Mouse (Mus musculus) adrenal gland, postnatal 10 days (tissue): ENCODE data around the gene Ttc5. TPM values are rescaled to one million over a fixed set of nuclear protein-coding genes. Genes with fewer than 3 reads are reported as not detected.
"Not testable (repeated sequence)": the region's sequence is repeated elsewhere in the genome, so short reads cannot be mapped to it uniquely, and the experiment has no call there.

ENCODE experiments used
- DNase-seq: peaks from one replicate; pipeline ENCODE4 v3.0.0; 2021; ENCODE audit warnings: mixed read lengths
- long read RNA-seq, 2 experiments: library from polyadenylated mRNA; stranded (forward); transcript quantifications; one replicate each; pipeline ENCODE4 v2.0.0; 2021
- total RNA-seq, 2 experiments: library from RNA; stranded (reverse); gene quantifications; 2 replicates each; pipeline ENCODE4 v1.2.3; 2021

Gene Ttc5
- 10 to 100 TPM; 36.4 to 47.9 TPM for total RNA-seq
- long read RNA-seq, experiment 1, transcript Ttc5-201 (10 exons, 1,842 nt), result major isoform, 87 of 104 reads
- long read RNA-seq, experiment 1, partial matches to known transcripts, result 3 of 104 reads
- long read RNA-seq, experiment 1, other reads (novel, unspliced or antisense), result 11 of 104 reads
- long read RNA-seq, experiment 2, transcript Ttc5-201 (10 exons, 1,842 nt), result major isoform, 54 of 68 reads
- long read RNA-seq, experiment 2, partial matches to known transcripts, result 4 of 68 reads
- long read RNA-seq, experiment 2, other reads (novel, unspliced or antisense), result 8 of 68 reads

GRCm38 (mm10) chr14:50785251-50785637 is at the start of gene Ttc5:
Gene Ttc5, minus strand, starts transcription at chr14:50785519.
- peak; percentile 96 for DNase-seq

DNA sequence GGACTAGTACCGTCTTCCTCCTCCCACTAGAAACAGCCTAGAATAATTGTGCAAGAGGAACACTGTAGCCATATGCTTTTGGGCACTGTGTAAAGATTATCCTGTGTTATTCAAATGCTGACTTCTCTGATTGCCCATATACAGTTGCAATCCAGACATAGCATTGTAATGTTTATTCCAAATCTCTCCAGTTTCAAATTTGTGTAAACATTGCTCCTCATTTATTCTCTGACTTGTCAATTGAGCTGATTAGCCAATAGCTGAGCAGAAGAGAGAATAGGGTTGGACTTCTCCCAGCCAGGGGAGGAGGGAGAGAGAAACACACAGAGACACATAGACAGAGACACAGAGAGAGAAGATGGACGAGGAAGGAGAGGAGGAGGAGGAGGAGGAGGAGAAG is 49.1 kb upstream of the Ttc5 start:
- DNase-seq, result no peak

GRCm38 (mm10) chr14:50833964-50834363 is 48.6 kb upstream of the Ttc5 start:
- peak; percentile 10 for DNase-seq

DNA sequence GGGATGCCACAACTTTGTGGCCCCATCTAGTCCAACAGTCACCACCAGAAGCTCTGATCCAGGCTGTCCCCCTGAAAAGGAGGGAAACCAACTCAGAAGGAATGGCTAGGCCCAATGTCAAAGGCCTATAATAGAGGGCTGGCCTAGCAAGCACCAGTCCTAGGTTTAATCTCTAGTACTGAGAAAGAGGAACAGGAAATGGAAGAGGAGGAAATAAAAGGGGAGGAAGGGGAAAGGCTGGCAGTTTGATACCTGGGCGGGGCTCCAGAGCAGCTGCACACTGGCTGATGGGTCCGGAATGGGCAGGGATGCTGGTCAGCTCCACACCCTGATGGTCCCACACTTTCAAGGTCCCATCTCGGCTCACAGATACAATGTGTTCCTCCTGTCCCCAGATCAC is 44.6 kb upstream of the Ttc5 start:
- DNase-seq, result no peak

DNA sequence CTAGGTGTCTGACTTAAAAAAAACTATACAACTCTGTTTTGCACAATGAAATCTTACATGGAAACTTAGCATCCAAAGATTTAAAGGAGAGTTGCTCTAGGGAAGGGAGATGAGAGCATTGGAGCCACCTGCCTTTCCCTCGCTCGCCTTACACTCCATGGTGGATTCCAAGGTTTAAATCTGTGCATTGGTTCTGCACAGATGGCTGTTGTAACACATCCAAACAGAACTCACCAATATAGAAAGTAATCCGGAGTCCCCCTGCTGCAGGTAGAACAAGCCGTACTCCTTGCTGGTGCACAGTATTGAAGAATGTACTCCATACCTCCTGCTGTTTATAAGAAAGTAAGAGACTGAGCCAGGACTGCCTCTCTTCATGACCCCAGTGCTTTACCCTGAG is 41.3 kb upstream of the Ttc5 start:
- no peak for DNase-seq

GRCm38 (mm10) chr14:50824219-50824618 is 38.9 kb upstream of the Ttc5 start:
- DNase-seq, result no peak

DNA sequence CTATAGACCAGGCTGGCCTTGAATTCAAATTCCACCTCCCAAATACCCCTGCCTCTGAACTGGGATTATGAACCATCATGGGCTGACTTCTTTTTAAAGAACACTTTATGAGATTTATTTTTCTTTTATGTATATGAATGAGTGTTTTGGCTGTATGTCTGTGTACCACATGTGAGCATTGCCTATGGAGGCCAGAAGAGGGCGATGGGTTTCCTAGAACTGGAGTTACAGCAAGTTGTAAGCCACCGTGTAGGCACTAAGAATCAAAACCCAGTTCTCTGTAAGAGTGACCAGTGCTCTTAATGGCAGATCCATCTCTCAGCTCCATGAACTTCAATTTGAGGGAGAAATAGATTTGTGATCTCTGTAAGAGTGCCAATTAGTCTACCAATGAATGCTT is 37.9 kb upstream of the Ttc5 start:
- DNase-seq, result no peak

DNA sequence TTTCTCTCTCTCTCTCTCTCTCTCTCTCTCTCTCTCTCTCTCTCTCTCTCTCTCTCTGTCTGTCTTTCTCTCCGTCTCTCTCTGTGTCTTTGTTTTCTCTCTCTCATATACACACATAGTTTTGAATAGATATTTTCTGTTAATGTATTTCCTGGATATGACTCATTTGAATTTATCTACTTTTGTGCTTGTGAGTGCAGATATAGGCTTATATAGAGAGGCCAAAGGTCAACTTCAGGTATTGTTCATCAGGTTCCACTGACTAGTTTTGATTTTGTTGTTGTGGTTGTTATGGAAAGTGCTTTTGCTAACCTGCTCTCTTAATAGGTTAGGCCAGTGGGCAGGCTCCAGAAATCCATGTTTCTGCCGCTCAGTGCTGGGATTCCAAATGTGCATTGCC is 27.7 kb upstream of the Ttc5 start:
- DNase-seq, result no peak

DNA sequence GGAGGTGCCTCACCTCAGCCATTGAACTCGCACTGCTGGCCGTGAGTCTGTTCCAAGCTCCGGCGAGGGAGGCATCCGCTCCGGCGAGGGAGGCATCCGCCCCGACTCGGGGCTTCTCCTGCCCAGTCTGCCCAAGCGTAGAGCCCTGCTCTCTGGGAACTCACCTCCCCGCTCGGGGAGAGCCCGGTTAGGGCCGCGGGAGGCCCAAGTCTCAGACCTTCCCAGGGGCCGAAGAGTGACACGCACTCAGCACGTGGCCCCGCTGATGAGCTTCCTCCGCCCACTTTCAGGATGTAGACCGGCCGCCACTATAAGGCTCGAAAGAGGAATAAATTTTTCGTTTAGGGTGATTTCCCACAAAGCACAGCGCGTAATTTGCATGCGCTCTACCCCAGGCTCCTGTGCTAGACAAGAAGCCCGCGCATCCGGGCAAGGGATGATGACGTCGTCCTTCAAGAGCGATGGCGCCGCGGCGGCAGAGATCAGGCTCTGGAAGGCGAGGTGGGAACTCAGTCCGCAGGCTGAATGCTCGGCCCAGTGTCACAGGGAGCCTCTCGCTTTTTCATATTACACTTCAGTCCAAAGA is 22.3 kb upstream of the Ttc5 start, which contains the start of the genes Ccnb1ip1 and Parp2:
Gene Ccnb1ip1 (minus strand): TSS at position 246 of the 586 bp plus-strand sequence.
Gene Parp2 (plus strand): TSS at position 355 of the 586 bp plus-strand sequence.
- peak; percentile 98 for DNase-seq

DNA sequence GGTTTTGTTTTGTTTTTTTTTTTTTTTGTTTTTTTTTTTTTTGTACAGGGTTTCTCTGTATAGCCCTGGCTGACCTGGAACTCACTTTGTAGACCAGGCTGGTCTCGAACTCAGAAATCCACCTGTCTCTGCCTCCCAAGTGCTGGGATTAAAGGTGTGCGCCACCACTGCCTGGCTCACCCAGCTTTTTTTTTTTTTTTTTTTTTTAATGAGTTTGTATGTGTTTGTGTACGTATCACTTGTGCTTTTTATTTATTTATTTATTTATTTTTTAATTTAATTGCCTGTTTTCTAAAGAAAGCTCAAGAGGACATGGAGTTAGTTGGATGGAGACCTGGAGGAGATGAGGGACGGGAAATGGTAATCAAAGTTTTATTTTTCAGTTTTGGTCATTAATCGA is 21.1 kb upstream of the Ttc5 start:
- DNase-seq, result not testable (repeated sequence)

DNA sequence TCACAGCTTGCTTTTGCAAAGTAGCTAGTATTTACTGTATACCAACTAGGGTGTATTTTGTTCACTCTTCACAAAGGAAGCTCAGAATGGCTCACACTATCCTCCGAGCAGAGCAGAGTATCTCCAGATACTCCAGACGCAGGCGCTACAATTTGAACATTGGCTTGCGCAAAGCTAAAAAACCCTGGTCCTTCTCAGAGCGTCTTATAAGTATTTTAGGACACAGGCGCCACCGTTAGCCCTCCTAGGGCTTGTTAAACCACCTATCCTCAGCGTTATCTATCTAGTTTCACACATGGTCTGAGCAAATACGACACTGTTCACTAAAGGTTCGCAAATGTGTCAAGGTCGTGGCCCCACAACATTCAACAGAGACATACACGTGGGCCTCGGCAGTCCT is 19.4 kb upstream of the Ttc5 start:
- no peak for DNase-seq

DNA sequence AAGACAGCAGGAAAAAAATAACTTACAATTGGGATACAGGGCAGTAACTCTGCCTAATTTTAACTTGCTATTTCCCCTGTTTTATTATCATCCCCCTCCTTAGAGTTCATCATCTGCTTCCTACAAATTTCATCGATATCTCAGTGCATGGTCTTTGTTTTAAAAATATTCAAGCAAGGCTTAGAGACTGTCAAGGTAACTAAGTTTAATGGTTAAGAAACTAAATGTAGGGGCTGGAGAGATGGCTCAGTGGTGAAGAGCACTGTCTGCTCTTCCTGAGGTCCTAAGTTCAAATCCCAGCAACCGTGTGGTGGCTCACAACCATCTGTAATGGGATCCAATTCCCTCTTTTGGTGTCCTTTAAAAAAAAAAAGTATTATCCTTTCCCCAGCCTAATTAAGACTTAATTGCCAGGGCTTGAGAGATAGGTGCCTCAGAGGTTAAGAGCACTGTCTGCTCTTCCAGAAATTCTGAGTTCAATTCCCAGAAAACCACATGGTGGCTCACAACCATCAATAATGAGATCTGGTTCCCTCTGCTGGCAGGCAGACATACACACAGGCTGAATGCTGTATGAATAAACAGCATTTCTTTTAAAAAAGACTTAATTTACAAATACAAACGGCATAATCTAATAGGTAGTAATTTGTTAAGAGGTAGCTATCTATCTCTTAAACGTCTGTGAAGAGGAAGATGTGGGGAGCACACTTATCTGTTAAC is 17.7 kb upstream of the Ttc5 start:
- peak; percentile 8 for DNase-seq

- no peak for DNase-seq
Measured at GRCm38 (mm10) chr14:50802441-50802840, 17.1 kb upstream of the Ttc5 start.

DNA sequence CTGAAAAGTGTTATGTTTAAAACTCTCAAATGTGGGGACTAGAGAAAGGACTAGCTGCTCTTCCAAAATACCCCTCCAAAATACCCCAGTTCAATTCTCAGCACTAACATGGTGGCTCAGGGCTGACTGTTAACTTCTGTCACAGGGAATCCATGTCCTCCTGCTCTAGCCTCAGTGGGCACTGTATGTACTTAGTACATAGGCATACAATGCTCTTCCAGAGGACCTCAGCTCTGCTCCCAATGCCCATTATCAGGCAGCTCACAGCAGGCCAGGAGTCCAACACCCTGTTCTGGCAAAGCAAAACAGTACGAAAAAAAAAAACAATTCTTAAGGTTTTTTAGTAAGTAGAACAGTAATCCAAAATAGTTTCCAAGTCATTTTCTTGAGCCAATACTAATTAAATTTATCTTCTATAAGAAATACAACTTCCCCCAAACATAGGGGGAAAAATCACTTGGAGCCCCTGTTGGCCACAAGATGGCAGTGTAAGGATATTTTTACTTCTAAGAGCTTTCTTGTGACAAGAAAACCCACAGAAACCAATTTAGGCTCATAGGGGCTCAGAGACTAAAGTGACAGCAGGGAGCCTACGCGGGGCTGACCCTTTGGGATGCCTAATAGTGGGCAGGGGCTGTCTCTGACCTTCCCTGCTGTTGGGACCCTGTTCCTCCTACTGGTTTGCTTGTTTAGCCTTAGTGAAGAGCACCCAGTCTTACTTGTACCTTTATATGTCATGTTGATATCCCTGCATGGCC is 14.4 kb upstream of the Ttc5 start:
- DNase-seq, result peak; percentile 32

- peak; percentile 8 for DNase-seq
Measured at GRCm38 (mm10) chr14:50798512-50798911, 13.2 kb upstream of the Ttc5 start.

DNA sequence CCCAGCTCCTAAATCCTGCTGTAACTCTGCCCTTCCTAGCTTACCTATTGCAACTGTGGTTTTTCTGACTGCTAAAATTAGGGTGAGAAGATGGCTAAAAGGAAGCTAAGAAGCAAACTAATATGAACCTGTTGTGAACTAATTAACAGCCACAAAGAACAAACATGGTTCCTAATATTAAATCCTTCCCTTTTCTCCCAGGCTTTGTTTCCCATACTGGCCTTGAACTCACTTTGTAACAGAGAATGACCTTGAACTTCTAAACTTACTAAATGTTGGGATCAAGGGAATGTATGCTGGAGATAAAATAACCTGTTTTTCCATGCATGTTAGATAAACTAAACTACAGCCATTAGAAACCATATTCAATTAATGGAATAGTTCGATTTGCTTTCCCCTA is 11.1 kb upstream of the Ttc5 start:
- no peak for DNase-seq

GRCm38 (mm10) chr14:50795965-50796364 is 10.6 kb upstream of the Ttc5 start:
- no peak for DNase-seq

DNA sequence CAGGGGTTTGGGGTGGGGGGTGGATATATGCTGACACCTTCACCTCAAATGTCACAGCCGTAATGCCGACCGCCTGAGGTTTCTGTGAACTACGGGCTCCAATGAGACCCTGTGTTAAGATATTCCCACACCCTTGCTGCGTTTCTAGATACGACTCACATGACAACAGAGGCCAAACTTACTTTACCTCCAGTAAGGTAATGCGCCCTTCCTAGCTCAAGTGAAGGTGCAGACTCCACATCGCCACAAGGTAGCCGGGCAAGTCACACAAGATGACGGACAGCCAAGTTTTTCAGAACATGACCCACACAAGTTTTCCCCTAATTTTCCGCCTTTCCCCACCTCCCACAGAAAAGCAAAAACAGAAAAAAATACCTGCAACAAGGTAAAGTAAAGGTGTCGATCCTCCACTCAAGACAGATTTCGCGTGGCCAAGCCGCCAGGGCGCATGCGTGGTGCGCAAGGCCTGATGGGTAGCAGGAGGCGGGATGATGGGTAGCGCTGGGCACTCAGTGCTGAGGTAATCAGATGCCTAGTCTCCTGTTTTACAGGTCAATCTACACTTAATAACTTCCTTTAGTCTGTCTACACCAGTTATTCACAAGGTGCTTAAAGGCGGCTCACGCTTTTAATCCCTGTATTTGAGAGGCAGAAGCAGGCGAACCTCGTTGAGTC is 10.1 kb upstream of the Ttc5 start:
- no peak for DNase-seq

DNA sequence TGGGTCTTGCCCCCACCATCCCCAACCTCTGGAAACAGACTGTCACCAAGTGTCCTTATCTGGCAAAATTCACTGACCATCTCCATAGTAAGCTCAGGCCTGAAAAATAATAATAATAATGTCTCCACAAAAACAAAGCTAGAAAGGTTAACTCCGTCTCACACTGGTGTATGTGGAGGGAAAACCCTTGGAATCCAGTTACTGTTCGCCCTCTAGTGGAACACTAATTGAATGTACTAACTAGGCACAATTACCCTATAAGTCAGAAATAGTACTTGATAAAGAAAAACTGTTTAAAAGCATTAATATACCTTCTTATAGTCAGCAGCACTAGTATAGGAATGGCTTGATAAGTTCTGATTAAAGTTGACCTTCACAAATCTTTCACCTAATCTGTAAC is 2.8 kb upstream of the Ttc5 start:
- DNase-seq, result no peak

DNA sequence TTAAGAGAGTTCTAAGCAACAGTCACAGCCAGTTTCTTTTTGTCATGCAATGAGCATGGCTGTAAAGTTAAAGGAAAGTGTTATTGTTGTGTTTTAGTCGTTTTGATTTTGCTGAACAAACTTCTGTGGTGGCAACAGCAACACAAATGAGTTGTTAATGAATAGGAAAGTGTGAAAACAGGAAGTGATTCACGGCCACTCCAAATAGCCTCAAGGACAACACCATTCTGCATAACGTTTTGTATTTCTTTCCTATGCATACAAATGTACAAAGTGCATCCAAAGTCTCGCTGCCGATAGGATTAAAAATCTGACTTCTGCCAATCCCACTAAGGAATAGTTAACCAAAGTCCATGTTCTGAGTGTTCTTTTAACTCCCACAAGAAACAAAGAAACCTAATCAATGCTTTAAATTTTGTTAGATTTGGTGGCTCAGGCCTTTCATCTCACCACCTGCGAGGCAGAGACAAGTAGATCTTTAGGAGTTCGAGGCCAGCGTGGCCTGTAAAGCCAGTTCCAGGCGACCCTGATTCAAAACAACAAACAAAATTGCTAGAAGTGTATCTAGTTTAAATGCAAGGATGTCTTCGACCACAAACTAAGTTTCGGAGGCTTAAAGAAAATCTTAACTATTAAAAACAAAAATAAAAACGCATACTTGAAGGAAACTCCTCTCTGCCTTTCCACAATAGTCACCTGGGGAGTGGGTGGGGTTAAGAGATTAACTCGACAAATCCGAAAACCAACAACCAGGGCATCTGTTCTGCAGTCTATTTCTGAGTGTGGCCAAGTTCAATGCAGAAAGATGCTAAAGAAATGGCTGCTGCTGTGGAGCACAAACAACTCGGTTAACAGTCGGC is 698 bp downstream of the Ttc5 start:
- peak; percentile 12 for DNase-seq

DNA sequence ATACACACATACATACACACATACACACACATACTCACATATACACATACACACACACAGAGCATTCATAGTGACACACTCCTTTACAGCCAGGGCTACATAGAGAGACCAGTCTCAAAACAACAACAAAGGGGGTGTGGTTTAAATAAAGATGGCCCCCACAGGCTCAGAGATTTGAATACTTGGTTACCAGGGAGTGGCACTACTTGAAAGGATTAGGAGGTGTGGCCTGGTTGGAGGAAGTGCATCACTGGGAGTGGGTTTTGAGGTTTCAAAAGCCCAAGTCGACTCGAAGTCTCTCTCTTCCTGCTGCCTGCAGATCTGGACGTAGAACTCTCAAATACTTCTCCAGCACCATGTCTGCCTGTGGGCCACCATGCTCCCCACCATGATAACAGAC is 3.2 kb downstream of the Ttc5 start:
- DNase-seq, result no peak
